Mouse (Mus musculus): ENCODE results near the gene P3h3.

DNA sequence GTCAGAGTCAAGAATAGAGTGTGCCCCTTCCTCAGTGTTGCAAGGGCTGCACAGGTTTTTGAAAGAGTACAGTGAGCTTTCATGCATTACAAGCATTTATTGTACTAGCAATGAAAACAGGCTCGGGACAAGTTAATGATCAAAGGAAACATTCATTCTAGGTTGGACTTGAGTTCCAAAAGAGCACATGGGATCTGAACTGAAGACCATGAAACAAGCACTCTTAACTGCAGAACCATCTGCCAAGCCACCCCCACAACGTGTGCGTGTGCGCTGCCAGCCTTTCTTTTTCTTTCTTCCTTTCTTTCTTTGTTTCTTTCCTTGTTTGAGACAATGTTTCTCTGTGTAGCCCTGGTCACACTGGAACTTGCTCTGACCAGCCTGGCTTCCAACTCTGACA is 61.8 kb downstream of the P3h3 start:
- no peak for TF ChIP-seq POLR2A (IDR thresholded peaks at IDR 0.05; ENCODE audit: borderline replicate concordance, extremely low read depth, insufficient read depth, insufficient read length, poor library complexity, severe bottlenecking)
- no peak for TF ChIP-seq CTCF (IDR thresholded peaks at IDR 0.05; ENCODE audit: borderline replicate concordance, extremely low read depth, insufficient read depth, insufficient read length)

Data from brain, embryonic 14.5 days (tissue).